Mouse (Mus musculus) mature B cell (primary cell): ENCODE measurements around the gene 1700007K13Rik.

ENCODE experiments used
- in situ Hi-C: fragments of 300-500 bp; cut with MboI; formaldehyde crosslinking; loops from 2 replicates; pipeline ENCODE4 v1.14.3; 2019

1700007K13Rik gene

DNA sequence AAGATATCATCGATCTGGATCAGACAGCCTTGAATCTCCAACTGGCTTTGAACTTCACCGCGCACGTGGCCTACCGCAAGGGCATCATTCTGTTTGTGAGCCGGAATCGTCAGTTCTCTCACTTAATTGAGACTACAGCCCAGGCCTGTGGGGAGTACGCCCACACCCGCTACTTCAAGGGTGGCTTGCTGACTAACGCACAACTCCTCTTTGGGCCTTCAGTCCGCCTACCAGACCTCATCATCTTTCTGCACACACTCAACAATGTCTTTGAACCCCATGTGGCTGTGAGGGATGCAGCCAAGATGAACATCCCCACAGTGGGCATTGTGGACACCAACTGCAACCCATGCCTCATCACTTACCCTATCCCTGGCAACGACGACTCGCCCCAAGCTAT lies 3.3 kb upstream of the 1700007K13Rik start:
- in situ Hi-C loops, result no loop called here

DNA sequence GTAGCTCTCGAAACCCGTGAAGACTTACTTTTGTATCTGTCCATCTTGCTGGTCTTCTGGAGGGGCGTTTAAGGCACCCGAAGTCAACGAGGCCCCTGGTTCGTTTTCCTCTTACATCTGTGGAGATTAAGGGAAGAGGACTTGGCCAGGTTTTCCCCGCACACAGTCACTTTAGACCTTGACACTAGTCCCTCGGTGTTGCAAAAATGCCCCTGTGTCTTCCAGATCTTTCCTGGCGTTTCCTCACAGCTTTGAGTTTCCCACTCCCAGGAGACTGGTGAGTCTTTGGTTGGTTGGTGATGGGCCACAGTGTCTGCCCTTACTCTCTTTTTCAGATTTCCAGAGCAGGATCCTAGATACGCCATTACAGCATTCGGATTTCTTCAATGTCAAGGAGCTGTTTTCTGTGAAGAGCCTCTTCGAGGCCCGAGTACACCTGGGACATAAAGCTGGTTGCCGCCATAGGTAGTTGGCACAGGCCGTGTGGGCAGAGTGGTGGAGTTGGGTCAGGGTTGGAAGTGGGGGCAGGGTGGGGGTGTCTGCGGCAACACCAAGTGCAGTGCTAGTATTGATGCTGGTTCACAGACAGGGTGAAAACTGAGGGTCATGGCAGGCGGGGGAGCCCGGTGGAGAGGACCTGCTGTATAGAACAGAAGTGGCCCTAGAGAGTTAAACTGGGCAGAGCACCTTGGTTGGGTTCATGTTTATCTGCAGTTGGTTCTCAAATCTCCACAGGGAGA lies 2.5 kb upstream of the 1700007K13Rik start:
- in situ Hi-C loops, result no loop called here

DNA sequence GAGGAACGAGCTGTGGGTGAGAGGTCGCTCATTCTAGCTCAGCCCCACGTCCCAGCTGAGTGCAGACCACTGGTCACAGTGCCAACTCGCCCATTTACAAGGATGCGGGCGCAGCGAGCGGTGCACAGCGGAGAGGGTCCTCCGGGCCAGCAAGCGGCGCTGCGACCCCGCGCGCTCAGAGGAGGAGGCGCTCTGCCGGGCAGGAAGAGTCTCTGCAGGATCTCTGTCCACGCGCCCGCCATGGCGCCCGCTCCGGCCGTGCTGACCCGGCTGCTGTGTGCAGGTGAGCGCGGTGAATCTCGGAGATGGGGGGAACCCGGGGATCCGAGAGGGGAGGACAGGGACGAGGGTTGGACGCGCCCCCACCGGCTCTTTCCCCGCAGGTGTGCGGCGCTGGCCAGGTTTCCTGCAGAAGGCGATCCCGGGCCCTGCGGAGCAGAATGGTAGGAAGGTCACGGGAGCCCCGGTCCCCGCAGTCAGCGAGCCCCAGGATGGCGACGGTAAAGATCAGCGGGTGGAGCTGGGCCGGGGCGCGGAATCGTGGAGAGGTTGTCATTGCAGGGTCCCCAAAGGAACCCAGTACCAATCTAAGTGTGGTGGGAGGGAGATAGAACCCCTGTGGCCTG lies 1.8 kb upstream of the 1700007K13Rik start, which contains the start of gene Mrps2:
Gene Mrps2 (plus strand): TSS at position 207 of the 626 bp plus-strand sequence.
- in situ Hi-C loops, result no loop called here

DNA sequence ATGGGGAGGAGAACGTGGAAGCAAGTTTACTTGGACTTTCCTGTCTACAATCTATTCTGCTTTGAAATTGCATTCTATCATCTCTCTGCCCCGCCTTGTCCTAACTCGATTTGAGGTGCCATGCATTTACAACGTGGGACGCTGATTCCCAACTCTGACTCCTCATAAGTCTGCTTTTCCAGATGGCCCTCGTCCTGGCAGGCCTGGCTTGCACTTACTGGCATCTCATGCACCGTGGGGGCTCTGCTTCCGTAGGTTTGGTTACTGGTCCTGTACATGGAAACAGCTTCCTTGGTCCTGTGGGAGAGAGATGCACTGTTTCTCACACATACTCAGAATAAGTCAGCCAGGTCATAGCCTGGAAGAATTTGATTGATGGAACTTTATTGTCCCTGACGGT lies 1.2 kb downstream of the 1700007K13Rik start:
- in situ Hi-C loops, result no loop called here

DNA sequence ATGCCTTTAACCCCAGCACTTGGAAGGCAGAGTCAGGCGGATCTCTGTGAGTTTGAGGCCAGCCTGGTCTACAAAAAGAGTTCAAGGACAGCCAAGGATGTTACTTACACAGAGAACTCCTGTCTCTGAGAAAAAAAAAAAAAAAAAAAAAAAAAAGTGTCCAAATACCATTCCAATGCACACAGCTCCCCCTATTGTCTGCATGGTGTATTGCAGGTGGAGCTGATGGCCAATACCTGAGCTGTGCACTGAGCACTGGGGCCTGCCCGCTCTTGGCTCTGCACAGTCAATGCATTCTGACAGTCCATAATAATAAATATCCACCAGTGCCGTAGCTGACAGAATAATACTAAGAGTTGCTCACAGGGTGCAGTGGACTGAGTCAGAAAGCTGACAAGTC lies 2.2 kb downstream of the 1700007K13Rik start:
- in situ Hi-C loops, result no loop called here

DNA sequence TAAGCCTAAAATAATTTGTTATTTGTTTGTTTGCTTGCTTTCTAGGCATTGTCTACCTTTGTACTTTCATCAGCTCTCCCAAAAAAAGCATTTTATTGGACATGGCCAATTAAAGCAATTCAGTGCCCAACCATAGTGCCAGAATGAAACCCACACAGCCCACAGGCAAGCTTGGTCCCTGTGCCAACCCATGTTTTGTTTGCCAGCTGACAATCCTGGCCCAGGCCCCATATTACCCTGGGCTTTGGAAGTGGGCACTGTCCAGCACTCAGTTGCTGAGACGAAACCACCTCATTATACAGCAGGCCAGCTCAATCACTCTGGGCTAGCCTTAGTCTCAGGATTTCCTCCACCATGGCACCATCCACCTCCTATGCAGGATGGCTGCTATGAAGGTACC lies 9.5 kb downstream of the 1700007K13Rik start:
- in situ Hi-C loops, result no loop called here

DNA sequence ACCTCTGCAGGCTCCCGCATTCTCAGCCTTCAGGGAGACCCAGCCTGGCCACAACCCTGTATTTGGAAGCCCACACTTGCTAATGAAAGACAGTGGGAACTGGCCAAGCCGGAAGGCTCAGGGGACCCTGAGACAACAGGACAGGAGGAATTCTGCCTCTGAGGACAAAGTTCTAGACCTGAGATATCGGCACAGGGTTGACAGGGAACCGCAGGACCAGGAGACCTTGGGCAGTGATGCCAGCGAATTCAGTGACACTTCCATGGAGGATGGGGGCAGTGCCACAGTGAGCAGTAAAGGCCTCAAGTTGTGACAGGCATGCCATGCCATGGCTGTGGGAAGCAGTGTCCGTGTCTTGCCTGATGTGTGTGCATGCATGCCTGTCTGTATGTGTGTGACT lies 12.6 kb downstream of the 1700007K13Rik start:
- in situ Hi-C loops, result no loop called here

DNA sequence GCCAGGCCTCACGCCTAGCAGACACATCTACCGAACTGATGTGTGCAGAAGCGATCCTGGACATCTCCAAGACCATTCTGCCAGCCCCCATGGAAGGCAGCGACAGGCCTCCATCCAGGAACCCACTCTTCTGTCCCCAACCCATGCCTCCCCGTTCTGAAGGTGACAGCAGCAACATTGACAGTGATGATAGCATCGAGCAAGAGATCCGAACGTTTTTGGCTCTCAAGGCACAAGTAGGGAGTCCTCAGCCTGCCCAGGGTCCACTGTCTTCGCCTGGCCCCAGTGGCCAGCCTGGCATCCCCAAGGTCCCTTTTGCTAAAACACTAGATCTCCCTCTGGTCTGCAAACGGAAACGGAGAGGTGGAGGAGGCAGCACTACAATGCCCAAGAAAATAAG lies 14.5 kb downstream of the 1700007K13Rik start:
- in situ Hi-C loops, result no loop called here

DNA sequence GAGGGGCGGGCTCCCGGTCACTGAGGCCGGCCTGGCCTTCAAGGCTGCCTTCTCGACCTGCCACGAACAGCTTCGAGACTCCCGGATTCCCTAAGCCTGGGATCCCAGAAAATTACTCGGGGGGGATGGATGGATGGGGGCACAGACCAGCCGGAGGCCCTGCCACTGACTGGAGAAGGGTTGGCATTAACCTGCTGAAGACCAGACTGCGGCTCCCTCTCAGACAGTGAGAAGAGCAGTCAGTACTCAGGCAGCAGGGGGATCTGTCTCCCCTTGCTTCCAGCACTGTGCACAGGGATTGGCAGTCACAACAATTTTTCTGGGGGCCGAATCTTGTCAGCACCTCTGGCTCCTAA lies 18.8 kb downstream of the 1700007K13Rik start:
- in situ Hi-C loops, result no loop called here

DNA sequence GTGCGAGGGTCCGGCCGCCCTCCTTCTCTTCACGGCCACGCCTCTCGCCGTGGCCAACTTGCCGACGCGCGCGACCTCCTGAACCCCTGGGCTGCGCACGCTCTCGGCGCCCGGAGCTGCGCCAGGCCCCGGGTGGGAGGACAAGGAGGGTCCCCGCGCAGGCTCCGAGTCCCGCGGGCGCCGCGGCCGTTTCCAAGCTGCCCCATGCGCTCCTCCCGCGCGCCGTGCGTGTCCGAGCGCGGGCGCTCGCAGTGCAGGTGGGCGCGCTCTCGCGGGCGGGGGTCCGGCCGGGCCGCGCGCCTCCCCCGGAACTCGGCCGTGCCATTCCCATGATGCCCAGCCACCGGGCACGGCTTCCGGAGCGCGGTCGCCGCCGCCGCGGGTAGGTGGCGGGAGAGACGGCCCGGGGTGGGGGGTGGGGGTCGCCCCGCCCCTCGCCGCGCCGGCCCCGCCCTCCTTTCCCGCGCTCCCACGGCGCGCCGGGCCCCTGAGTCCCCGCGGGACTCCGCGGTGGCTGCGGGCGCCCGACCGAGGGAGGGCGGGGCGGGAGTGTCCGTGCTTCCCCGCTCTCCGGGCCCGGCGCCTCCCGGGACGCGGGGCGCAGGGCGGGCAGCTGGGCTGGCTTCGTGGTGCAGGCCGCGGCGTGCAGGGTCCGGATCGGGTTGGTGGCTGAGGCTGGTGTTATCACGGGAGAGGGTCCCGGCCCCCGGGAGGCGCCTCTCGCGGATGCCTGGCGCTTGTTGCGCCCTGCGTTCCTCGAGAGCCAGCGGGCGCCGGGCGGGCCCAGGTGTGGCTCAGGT lies 19.4 kb downstream of the 1700007K13Rik start, which contains the start of gene Ppp1r26:
Gene Ppp1r26 (plus strand): TSS at position 286 of the 800 bp plus-strand sequence.
- in situ Hi-C loops, result no loop called here

DNA sequence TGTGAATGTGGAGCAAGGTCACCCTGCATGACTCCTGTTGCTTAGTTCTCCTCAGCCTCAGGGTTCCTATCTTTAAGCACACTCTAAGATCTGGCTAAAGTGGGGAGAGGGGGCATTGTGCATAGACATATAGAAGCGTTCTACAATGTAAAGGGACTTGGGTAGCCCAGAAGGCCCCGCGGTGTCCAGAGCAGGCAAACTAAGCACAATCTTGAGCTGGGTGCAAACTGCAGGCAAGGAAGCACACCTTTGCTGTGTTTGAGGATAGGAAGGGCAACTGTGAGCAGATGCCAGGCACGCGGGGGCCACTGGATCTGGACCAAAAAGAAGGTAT lies 20.0 kb downstream of the 1700007K13Rik start:
- in situ Hi-C loops, result no loop called here

DNA sequence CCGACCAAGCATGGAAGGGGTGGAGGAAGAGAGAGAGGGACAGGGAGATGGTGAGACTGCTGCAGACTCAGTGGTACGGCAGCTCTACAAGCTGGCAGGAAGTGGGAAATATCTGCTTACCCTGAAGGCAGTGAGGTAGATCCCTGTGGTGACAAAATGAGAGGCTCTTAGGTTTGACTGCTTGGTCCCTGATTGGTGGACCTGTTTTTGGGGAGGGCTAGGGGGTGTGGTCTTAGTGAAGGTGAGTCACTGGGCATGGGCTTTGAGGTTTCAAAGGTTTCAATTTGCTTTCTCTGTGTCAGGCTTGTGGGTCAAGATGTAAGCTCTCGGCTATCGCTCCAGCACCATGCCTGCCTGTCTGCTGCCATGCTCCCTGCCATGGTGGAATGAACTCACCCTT lies 21.1 kb downstream of the 1700007K13Rik start:
- in situ Hi-C loops, result no loop called here

DNA sequence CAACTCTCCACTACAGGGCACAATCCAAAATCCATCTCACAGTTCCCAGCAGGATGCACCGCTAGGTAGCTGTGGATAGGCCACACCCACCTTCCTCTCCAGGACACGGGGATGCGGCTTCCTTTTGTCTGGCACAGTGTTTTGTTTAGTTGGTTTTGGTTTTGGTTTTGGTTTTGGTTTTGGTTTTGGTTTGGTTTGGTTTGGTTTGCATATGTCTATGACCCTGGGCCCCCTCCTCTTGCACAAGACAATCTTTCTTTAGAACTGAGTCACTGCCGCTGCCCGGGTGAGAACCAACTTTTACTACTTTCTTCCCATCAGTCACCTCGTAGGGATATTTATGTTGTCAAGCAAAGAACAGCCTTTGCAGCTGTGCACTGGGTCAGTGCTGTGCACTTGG lies 25.3 kb downstream of the 1700007K13Rik start:
- in situ Hi-C loops, result no loop called here

DNA sequence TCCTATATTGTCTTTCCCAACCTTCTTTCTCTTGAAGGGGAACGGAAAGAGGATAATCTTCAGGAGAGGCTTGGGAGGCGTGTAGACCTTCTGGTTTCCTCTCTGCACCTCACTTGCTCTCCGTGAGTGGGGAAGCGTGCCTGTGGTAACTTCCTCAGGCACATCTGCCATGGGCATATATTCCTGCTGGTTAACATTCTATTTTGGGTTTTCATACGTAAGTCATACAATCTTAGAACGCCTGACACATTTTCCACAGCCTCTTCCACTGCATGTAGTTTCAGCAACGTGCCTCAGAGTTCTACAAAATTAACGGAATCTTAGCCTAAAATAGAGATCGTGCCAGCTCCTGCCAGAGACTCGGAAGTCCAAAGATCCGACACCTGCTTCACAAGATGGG lies 30.7 kb downstream of the 1700007K13Rik start:
- in situ Hi-C loops, result no loop called here

DNA sequence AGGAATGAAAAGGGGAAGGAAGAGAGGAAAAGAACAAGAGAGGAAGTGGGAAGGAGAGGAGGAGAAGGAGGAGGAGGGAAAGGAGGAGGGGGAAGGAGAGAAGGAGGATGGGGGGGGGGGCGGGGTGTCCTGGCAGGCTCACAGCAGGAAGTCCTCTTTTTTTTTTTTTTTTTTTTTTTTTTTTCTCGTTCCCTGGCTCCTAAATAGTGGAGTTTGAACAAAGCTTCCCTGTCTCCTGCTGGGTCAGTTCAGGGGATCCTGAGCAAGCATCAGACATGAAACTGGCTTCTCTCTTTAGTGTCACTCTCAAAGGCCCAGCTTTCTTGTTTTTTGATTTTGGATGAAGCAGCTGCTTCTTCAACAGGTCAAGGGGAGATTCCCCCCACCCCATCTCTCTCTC lies 32.6 kb downstream of the 1700007K13Rik start:
- in situ Hi-C loops, result no loop called here

DNA sequence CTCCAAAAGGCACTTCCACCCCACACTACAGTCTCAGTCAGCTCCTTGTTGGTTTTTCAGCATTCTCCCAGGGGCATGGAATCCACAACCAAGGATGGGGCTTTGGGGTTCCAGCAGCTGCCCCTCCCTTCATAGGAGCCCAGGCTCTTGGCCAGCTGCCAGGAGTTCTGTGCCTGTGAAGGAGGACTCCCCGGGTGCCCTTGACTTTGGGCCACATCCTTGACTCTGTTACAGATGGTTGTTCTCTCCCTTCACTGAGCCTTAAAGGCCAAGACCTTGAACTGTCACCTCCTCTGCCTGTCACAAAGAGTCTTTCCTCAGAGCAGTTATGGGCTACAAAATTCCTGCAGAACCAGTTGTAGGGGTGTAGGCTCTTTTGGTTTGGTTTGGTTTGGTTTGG lies 33.3 kb downstream of the 1700007K13Rik start:
- in situ Hi-C loops, result no loop called here

DNA sequence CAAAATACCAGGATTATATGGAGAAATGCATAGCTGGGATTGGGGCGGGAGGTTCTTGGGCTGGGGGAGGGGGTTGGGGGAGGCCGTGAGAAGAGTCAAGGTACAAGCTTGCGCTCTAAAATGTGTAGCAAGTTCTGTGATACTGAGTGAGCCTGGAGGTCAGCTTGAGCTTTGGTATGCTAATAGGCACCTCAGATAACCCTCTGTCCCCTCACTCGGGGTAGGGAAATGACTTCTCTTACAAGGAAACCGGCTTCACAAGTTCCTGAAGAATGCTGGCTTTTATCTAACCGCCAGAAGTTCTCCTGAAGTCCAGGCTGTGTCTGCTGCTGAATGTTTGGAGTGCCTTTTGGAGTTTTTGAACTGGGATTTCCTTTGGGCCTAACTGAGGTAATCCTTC lies 35.3 kb downstream of the 1700007K13Rik start:
- in situ Hi-C loops, result no loop called here

DNA sequence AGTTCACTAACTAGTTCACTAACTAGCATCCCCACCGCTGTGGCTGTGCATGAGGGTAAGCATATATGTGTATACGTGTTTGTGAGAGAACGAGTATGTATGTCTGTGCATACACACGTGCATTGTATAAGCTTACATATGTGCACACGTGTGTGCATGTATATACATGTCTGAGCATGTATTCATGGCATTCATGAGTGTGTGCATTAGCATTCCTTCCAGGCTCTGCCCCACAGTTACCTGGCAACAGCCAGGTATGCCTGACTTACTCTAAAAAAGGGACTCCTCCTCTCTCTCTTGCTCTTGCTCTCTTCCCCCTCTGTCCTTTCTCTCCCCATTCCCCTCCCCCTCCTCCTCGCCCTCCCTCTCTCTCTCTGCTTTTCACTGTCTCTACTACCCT lies 38.9 kb downstream of the 1700007K13Rik start:
- in situ Hi-C loops, result no loop called here

DNA sequence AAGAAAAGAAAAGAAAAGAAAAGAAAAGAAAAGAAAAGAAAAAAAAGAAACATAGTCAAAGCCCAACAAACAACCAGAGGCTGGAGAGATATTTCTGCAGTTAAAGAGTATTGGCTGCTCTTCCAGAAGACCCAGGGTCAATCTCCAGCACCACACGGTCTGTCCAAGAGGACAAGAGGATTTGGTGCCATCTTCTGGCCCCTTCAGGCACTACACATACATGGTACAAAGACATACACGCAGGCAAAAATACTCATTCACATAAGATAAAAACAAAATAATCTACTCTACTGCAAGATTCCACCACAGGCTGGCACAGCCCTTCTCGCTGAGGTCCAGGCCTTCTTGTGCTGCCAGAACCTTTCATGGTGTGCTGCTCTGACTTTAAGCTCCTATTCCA lies 43.0 kb downstream of the 1700007K13Rik start:
- in situ Hi-C loops, result loop anchor here (25.0 kb wide), 1 partner anchor 211 kb away; no protein-coding TSS in a partner anchor

DNA sequence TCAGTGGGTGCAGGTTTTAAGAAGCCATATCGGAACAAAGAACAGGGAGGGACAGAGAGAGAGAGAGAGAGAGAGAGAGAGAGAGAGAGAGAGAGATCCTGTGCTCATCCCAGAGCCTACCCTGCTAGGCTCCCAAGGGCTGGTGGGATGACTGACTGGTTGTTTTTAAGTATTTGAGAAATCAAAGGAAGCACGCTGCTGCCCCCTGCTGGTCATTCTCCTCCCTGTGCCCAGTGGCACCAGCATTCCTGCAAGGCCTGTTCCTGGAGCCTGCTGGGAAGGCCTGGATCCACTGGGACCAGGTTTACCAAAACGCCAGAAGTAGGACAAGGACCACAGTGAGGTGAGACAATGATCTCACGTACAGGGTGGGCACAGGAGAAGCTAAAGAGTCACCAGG lies 46.2 kb downstream of the 1700007K13Rik start:
- in situ Hi-C loops, result loop anchor here (25.0 kb wide), 1 partner anchor 208 kb away; no protein-coding TSS in a partner anchor

DNA sequence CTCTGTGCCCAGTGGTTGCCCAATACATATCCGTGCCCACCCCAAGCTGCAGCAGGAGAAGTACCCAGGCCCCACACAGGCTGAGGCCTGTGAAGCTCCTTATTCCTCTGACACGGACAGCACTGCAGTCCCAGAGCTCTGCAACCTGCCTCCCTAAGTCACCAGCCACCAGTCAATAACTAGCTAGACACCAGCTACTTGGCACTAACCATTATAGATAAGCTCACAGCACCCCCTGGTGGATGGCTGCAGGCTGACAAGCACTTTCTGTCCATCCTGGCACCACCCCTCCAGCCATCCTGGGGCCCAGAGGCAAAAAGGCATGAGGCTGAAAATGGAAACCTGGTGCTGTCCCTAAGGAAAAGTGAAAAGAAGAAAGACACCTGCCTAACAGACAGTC lies 48.1 kb downstream of the 1700007K13Rik start:
- in situ Hi-C loops, result loop anchor here (25.0 kb wide), 1 partner anchor 206 kb away; no protein-coding TSS in a partner anchor

DNA sequence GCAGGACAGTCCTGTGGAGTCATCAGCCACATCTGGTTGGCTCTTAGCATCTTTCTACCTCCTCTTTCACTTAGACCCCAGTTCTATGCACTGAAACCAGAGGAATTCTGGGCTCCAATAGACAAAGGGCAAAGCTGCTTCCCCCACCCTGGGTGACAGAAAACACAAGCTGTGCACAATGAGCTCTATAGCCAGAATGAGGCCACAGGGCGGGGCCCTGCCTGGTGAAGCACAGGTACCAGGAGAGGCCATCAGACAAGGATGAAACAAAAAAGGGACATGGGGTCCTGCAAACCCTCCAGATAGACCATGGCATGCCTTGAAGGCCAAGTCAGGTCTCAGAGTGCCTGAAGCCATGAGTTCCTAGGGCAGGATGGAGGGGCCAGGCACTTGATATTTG lies 49.6 kb downstream of the 1700007K13Rik start:
- in situ Hi-C loops, result loop anchor here (25.0 kb wide), 1 partner anchor 204 kb away; no protein-coding TSS in a partner anchor
